Mouse (Mus musculus): ENCODE data around the gene Ficd. TPM values are rescaled to one million over a fixed set of nuclear protein-coding genes. Genes with fewer than 3 reads are reported as not detected.

The Ficd gene
- total RNA-seq (2017): 2.1 and 2.7 TPM in 2 replicates

GRCm38 (mm10) chr5:113735345-113736112 lies at the start of gene Ficd:
Gene Ficd (plus strand): TSS chr5:113735803.
- peak; percentile 97 to 98 for ATAC-seq (replicated peaks in 1 of 2; ENCODE audit: insufficient read depth in 1 of 2, low FRiP score in 2 of 2, low TSS enrichment in 1 of 2, low read depth in 1 of 2, poor library complexity in 2 of 2, severe bottlenecking in 2 of 2)

DNA sequence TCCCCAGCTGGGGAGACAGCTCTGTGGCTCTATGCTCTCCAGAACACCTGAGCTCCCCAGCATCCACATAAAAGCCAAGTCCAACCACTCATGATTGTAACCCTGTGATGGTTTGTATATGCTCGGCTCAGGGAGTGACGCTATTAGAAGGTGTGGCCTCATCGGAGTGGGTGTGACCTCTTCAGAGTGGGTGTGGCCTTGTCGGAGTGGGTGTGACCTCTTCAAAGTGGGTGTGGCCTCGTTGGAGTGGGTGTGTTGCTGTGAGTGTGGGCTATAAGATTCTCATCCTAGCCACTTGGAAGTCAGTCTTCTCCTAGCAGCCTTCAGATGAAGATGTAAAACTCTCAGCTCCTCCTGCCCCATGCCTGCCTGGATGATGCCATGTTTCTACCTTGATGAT lies 48.1 kb upstream of the Ficd start:
- ATAC-seq (replicated peaks in 1 of 2; ENCODE audit: insufficient read depth in 1 of 2, low FRiP score in 2 of 2, low TSS enrichment in 1 of 2, low read depth in 1 of 2, poor library complexity in 2 of 2, severe bottlenecking in 2 of 2): no peak

DNA sequence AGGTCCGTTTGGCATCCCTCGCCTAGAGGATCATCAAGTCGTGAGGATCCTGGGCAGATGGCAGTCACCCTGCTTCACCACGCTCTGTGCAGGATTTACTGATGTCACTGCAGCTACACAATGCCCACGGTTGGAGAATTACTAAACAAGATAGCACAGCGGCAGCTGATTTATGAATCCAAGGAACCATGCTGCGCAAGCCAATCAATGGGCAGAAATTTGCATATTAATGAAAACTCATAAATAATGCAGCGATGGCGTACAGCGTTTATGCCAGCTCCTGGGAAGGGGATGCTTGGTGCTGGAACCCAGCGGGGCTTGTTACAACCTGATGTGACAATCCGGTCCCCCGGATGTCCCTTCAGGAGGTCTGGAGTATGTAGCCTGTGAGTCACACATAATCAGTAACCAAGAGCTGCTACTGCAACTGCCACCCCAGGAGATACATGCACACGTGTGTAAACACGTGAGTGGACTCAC lies 45.5 kb upstream of the Ficd start:
- ATAC-seq (replicated peaks in 1 of 2; ENCODE audit: insufficient read depth in 1 of 2, low FRiP score in 2 of 2, low TSS enrichment in 1 of 2, low read depth in 1 of 2, poor library complexity in 2 of 2, severe bottlenecking in 2 of 2): no peak

DNA sequence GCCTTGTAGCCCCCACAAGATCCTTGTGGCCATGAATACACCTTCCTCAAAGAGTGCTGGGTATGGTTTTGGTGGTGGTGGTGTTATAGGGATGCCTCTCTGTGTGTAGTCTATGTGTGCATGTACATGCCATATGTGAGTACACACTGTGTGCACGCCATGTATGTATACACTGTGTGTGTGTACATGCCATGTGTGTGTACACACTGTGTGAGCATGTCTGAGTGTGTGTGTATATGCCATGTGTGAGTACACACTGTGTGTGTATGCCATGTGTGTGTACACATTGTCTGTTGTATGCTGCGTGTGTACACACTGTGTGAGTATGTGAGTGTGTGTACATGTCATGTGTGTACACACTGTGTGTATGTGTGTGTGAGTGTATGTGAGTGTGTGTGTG lies 44.7 kb upstream of the Ficd start:
- ATAC-seq (replicated peaks in 1 of 2; ENCODE audit: insufficient read depth in 1 of 2, low FRiP score in 2 of 2, low TSS enrichment in 1 of 2, low read depth in 1 of 2, poor library complexity in 2 of 2, severe bottlenecking in 2 of 2): no peak

GRCm38 (mm10) chr5:113693196-113693755 lies 42.3 kb upstream of the Ficd start:
- no peak for ATAC-seq (replicated peaks in 1 of 2; ENCODE audit: insufficient read depth in 1 of 2, low FRiP score in 2 of 2, low TSS enrichment in 1 of 2, low read depth in 1 of 2, poor library complexity in 2 of 2, severe bottlenecking in 2 of 2)

GRCm38 (mm10) chr5:113694000-113694399 lies 41.6 kb upstream of the Ficd start:
- ATAC-seq (replicated peaks in 1 of 2; ENCODE audit: insufficient read depth in 1 of 2, low FRiP score in 2 of 2, low TSS enrichment in 1 of 2, low read depth in 1 of 2, poor library complexity in 2 of 2, severe bottlenecking in 2 of 2): no peak

DNA sequence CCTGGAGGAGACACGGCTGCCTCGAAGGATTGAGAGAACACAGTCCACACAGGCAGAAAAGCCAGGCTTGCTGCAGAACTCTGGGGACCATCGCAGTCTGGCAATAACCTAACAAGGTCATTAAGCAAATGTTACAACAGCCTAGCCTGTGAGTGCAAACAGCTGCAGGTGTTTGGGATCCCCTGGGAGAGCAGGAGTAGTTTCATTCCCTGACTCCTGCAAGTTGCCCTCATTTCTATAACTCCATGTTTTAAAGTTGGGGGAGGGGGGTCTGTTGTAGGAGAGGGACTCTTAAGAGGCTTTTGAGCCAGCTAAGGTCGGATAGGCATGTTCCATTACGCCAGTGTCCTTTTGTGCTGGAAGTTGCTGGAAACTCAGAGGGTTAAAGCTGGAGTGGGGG lies 41.2 kb upstream of the Ficd start:
- no peak for ATAC-seq (replicated peaks in 1 of 2; ENCODE audit: insufficient read depth in 1 of 2, low FRiP score in 2 of 2, low TSS enrichment in 1 of 2, low read depth in 1 of 2, poor library complexity in 2 of 2, severe bottlenecking in 2 of 2)

- no peak for ATAC-seq (replicated peaks in 1 of 2; ENCODE audit: insufficient read depth in 1 of 2, low FRiP score in 2 of 2, low TSS enrichment in 1 of 2, low read depth in 1 of 2, poor library complexity in 2 of 2, severe bottlenecking in 2 of 2)
Measured at GRCm38 (mm10) chr5:113700388-113701023, 35.1 kb upstream of the Ficd start.

- ATAC-seq (replicated peaks in 1 of 2; ENCODE audit: insufficient read depth in 1 of 2, low FRiP score in 2 of 2, low TSS enrichment in 1 of 2, low read depth in 1 of 2, poor library complexity in 2 of 2, severe bottlenecking in 2 of 2): no peak
Measured at GRCm38 (mm10) chr5:113703803-113704585, 31.6 kb upstream of the Ficd start.

DNA sequence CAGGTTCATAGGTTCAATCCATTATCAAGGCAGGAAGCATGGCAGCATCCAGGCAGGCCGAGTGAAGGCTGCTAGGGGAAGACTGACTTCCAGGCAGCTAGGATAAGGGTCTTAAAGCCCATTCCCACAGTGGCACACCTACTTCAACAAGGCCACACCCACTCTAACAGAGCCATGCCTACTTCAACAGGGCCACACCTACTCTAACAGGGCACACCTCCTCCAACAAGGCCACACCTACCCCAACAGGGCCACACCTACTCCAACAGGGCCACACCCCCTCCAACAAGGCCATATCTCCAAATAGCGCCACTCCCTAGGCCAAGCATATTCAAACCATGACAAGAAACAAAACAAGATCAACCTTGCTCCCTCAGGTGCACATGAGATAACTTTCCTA lies 22.7 kb upstream of the Ficd start:
- ATAC-seq (replicated peaks in 1 of 2; ENCODE audit: insufficient read depth in 1 of 2, low FRiP score in 2 of 2, low TSS enrichment in 1 of 2, low read depth in 1 of 2, poor library complexity in 2 of 2, severe bottlenecking in 2 of 2): no peak

- no peak; a peak in 1 of 4 replicates for ATAC-seq (replicated peaks in 1 of 2; ENCODE audit: insufficient read depth in 1 of 2, low FRiP score in 2 of 2, low TSS enrichment in 1 of 2, low read depth in 1 of 2, poor library complexity in 2 of 2, severe bottlenecking in 2 of 2)
Measured at GRCm38 (mm10) chr5:113716581-113717388, 18.8 kb upstream of the Ficd start.

DNA sequence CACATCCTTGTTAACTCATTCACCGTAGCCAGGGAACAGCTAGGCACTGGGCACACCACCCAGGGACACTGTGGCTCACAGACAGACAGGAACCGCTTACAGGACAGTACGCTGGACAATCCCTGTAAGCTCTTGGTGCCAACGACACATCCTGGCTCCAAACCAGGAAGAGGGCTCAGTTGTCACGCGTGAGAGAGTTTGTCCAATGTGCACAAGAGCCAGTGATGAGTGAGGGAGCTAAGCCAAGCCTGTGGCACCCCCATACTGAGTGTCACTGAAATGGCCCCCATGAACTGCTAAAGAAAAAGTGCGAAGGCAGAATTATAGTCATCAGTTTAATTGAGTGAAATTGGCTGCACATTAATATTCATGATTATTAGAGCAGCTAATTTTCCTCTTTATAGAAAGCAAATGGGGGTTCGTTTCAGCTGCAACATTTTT lies 16.4 kb upstream of the Ficd start:
- ATAC-seq (replicated peaks in 1 of 2; ENCODE audit: insufficient read depth in 1 of 2, low FRiP score in 2 of 2, low TSS enrichment in 1 of 2, low read depth in 1 of 2, poor library complexity in 2 of 2, severe bottlenecking in 2 of 2): no peak

DNA sequence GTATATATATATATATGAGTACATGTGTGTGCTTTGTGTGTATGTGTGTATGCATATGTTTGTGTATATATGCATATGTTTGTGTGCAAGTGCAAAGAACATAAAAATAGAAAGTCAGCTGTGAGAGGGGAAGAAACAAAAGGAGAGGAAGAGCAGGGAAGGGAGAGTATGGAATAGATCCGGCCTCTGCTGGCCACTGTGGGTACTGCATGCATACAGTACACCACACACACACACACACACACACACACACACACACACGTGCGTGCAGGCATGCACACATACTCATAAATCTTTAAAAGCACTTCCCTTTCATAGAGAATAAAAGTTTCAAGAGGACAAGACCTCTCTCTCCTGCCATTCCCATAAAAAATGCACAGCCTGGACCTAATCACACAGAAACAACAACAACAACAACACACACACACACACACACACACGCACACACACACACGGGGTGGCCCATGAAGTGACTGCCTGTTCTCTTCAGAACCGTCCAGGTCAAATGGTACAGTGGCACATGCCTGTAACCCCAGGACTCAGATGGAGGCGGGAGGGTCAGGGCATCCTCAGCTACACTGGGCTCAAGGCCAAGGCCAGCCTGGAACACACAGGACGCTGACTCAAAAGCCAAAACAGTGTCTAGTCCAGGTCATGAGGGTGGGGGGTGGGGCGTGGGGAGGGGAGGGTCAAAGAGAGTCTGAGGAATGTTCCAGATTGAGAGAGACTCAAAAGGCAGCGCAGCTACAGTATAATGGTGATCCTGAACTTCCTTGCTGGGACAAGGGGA lies 13.2 kb upstream of the Ficd start:
- ATAC-seq (replicated peaks in 1 of 2; ENCODE audit: insufficient read depth in 1 of 2, low FRiP score in 2 of 2, low TSS enrichment in 1 of 2, low read depth in 1 of 2, poor library complexity in 2 of 2, severe bottlenecking in 2 of 2): no peak

DNA sequence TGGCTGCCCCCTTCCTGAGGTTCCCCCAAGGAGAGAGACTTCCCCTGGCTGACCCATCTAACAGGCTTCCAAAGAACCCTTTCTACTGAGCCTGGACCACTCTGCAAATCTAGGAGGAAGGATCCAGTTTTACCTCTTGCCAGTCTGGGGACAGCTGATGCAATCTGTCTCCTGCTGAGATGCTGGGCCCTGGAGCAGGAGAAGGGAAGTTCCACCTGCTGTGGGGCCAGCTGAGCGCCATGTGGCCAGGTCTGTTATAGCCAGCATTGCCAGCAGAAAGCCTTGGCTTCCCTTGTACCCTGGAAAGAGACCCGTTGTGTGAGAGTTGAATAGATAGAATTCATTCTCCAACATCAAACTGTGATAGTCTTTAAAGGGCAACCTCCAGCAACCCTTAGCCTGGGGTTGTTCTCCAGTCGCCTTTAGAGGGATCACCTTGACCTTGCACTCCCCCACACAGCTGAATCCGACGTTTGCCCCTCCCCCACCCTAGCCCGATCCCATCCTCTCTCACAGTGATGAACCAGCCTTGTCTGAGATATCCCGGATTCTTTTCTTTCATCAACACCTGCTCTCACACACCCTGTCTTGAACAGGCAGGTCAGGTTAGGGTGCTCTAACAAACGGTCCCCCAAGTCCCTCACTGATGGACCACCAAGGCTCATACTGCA lies 11.9 kb upstream of the Ficd start:
- no peak for ATAC-seq (replicated peaks in 1 of 2; ENCODE audit: insufficient read depth in 1 of 2, low FRiP score in 2 of 2, low TSS enrichment in 1 of 2, low read depth in 1 of 2, poor library complexity in 2 of 2, severe bottlenecking in 2 of 2)

DNA sequence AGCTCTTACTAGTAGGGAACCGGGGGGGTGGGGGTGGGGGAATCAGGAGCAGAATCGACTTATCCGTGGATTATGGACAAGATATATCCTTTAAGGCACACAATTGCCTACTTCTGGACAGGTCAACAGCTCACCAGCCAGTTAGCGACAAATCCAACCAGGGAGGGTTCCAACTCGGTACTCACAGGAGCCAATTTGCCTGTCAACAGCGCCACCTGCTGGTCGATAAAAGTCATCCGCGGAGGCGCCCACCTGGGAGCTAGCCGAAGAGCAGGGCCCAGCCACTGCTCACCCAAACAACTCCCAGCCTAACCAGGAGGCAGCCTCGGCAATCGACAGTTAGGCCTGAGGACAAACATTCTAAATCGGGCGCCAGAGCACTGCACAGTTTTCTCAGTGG lies 11.2 kb upstream of the Ficd start, which contains the start of gene 1700069L16Rik:
TSS of gene 1700069L16Rik (minus strand) at position 327 of the 400 bp plus-strand sequence.
- ATAC-seq (replicated peaks in 1 of 2; ENCODE audit: insufficient read depth in 1 of 2, low FRiP score in 2 of 2, low TSS enrichment in 1 of 2, low read depth in 1 of 2, poor library complexity in 2 of 2, severe bottlenecking in 2 of 2): peak; percentile 64 to 82

DNA sequence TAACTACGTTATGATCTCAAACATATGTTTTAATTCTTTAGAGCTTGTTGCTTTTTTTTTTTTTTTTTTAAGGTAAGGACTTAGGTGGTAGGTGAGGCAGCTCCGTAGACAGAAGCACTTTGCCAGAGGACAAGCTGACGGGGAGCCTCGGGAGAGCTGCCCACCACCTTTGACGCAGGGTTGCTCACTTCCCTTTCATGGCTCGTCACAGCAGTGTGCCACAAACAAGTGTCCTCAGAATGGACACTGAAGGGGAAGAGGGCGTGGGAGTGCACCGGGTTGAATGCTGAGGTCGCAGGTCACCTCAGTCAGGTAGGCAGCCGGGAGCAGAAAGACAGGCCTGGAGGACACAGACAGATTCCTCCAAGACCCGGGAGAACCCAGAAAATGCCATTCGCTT lies 10.2 kb upstream of the Ficd start:
- ATAC-seq (replicated peaks in 1 of 2; ENCODE audit: insufficient read depth in 1 of 2, low FRiP score in 2 of 2, low TSS enrichment in 1 of 2, low read depth in 1 of 2, poor library complexity in 2 of 2, severe bottlenecking in 2 of 2): no peak
